Mouse (Mus musculus): Measurements from ENCODE around the gene Slc39a8. TPM values are rescaled to one million over a fixed set of nuclear protein-coding genes. Genes with fewer than 3 reads are reported as not detected.
A peak's percentile ranks its signal among the peaks of the same experiment; 100 is the strongest.

Slc39a8 gene
- polyA plus RNA-seq, 1 experiment from 2014 or later = 51.7 TPM

- no peak overlapping the region for H3K27ac ChIP-seq (ENCODE audit: low read depth, low read length)
- H3K9ac ChIP-seq (ENCODE audit: low read depth, low read length) = no peak overlapping the region
- H3K4me3 ChIP-seq (ENCODE audit: low read depth, low read length) = no peak overlapping the region
- ATAC-seq (replicated peaks; ENCODE audit: insufficient number of reproducible peaks, low FRiP score, low TSS enrichment) = no peak
- H3K36me3 ChIP-seq (ENCODE audit: control insufficient read depth, insufficient read depth, low read length) = no peaks in the 10 kb centered on the region
- H3K4me2 ChIP-seq = no peak overlapping the region
- H3K9me3 ChIP-seq (replicated peaks; ENCODE audit: control insufficient read depth, low read length) = no peaks in the 10 kb centered on the region
- 91% methylated on average over 12 of the region's 12 CpGs for WGBS (ENCODE audit: insufficient replicate concordance)
- peaks cover 11% of the 10 kb centered on the region for H3K4me1 ChIP-seq (ENCODE audit: control insufficient read depth, insufficient read depth, low read length)
- H3K27me3 ChIP-seq (ENCODE audit: control insufficient read depth, insufficient read depth, low read length) = no peaks in the 10 kb centered on the region
These were observed 15.1 kb downstream of the Slc39a8 start for GRCm38 (mm10) chr3:135840185-135840584.

GRCm38 (mm10) chr3:135841716-135842511 is 16.8 kb downstream of the Slc39a8 start:
- Histone ChIP-seq H3K4me1 (ENCODE audit: control insufficient read depth, insufficient read depth, low read length) (peaks cover 11% of the 10 kb centered on the region), H3K36me3 (ENCODE audit: control insufficient read depth, insufficient read depth, low read length) (no peaks in the 10 kb centered on the region), H3K27me3 (ENCODE audit: control insufficient read depth, insufficient read depth, low read length) (no peaks in the 10 kb centered on the region), H3K9me3 (replicated peaks; ENCODE audit: control insufficient read depth, low read length) (no peaks in the 10 kb centered on the region), H3K4me3 (ENCODE audit: low read depth, low read length) (no peak overlapping the region), H3K4me2 (peak overlapping the region; percentile 5; the same call in 1 of the 2 replicates), H3K9ac (ENCODE audit: low read depth, low read length) (no peak overlapping the region), H3K27ac (ENCODE audit: low read depth, low read length) (0 out of 2 replicates have a peak overlapping the region, but pooled peaks have one; percentile 22)
- no peak for ATAC-seq (replicated peaks; ENCODE audit: insufficient number of reproducible peaks, low FRiP score, low TSS enrichment)
- WGBS (ENCODE audit: insufficient replicate concordance) = 61% methylated on average over 7 of the region's 7 CpGs

- H3K27me3 ChIP-seq (ENCODE audit: control insufficient read depth, insufficient read depth, low read length) = no peaks in the 10 kb centered on the region
- H3K4me3 ChIP-seq (ENCODE audit: low read depth, low read length) = no peak overlapping the region
- no peaks in the 10 kb centered on the region for H3K36me3 ChIP-seq (ENCODE audit: control insufficient read depth, insufficient read depth, low read length)
- H3K9me3 ChIP-seq (replicated peaks; ENCODE audit: control insufficient read depth, low read length) = no peaks in the 10 kb centered on the region
- no peak overlapping the region for H3K9ac ChIP-seq (ENCODE audit: low read depth, low read length)
- WGBS (ENCODE audit: insufficient replicate concordance) = 37% methylated on average over 5 of the region's 5 CpGs
- ATAC-seq (replicated peaks; ENCODE audit: insufficient number of reproducible peaks, low FRiP score, low TSS enrichment) = 0 out of 2 replicates have a peak, but pooled peaks have one; percentile 39
- peak overlapping the region; percentile 46 for H3K27ac ChIP-seq (ENCODE audit: low read depth, low read length)
- peaks cover 11% of the 10 kb centered on the region for H3K4me1 ChIP-seq (ENCODE audit: control insufficient read depth, insufficient read depth, low read length)
- peak overlapping the region; percentile 47 for H3K4me2 ChIP-seq
These were observed 18.1 kb downstream of the Slc39a8 start for GRCm38 (mm10) chr3:135843181-135843580.

- H3K27me3 ChIP-seq (ENCODE audit: control insufficient read depth, insufficient read depth, low read length) = no peaks in the 10 kb centered on the region
- peak overlapping the region; percentile 47 for H3K4me2 ChIP-seq
- peaks cover 11% of the 10 kb centered on the region for H3K4me1 ChIP-seq (ENCODE audit: control insufficient read depth, insufficient read depth, low read length)
- 13% methylated on average over 8 of the region's 8 CpGs for WGBS (ENCODE audit: insufficient replicate concordance)
- H3K4me3 ChIP-seq (ENCODE audit: low read depth, low read length) = no peak overlapping the region
- peak; percentile 98 for ATAC-seq (replicated peaks; ENCODE audit: insufficient number of reproducible peaks, low FRiP score, low TSS enrichment)
- H3K27ac ChIP-seq (ENCODE audit: low read depth, low read length) = peak overlapping the region; percentile 52
- no peaks in the 10 kb centered on the region for H3K36me3 ChIP-seq (ENCODE audit: control insufficient read depth, insufficient read depth, low read length)
- no peaks in the 10 kb centered on the region for H3K9me3 ChIP-seq (replicated peaks; ENCODE audit: control insufficient read depth, low read length)
- H3K9ac ChIP-seq (ENCODE audit: low read depth, low read length) = no peak overlapping the region; the same call in 1 of the 2 replicates
These were observed 18.6 kb downstream of the Slc39a8 start for GRCm38 (mm10) chr3:135843707-135844106.

GRCm38 (mm10) chr3:135844835-135845234 is 19.8 kb downstream of the Slc39a8 start:
- no peaks in the 10 kb centered on the region for H3K9me3 ChIP-seq (replicated peaks; ENCODE audit: control insufficient read depth, low read length)
- peak overlapping the region; percentile 47; the same call in 1 of the 2 replicates for H3K4me2 ChIP-seq
- no peaks in the 10 kb centered on the region for H3K36me3 ChIP-seq (ENCODE audit: control insufficient read depth, insufficient read depth, low read length)
- WGBS (ENCODE audit: insufficient replicate concordance) = 75% methylated on average over 1 of the region's 1 CpGs
- H3K4me3 ChIP-seq (ENCODE audit: low read depth, low read length) = no peak overlapping the region
- no peak overlapping the region for H3K9ac ChIP-seq (ENCODE audit: low read depth, low read length)
- ATAC-seq (replicated peaks; ENCODE audit: insufficient number of reproducible peaks, low FRiP score, low TSS enrichment) = no peak
- no peaks in the 10 kb centered on the region for H3K27me3 ChIP-seq (ENCODE audit: control insufficient read depth, insufficient read depth, low read length)
- peaks cover 7% of the 10 kb centered on the region; the same call in 1 of the 2 replicates for H3K4me1 ChIP-seq (ENCODE audit: control insufficient read depth, insufficient read depth, low read length)
- H3K27ac ChIP-seq (ENCODE audit: low read depth, low read length) = 0 out of 2 replicates have a peak overlapping the region, but pooled peaks have one; percentile 52

- Histone ChIP-seq H3K4me1 (ENCODE audit: control insufficient read depth, insufficient read depth, low read length) (peaks cover 7% of the 10 kb centered on the region; the same call in 1 of the 2 replicates), H3K4me2 (no peak overlapping the region), H3K9me3 (replicated peaks; ENCODE audit: control insufficient read depth, low read length) (no peaks in the 10 kb centered on the region), H3K36me3 (ENCODE audit: control insufficient read depth, insufficient read depth, low read length) (no peaks in the 10 kb centered on the region), H3K9ac (ENCODE audit: low read depth, low read length) (no peak overlapping the region), H3K27ac (ENCODE audit: low read depth, low read length) (no peak overlapping the region), H3K27me3 (ENCODE audit: control insufficient read depth, insufficient read depth, low read length) (no peaks in the 10 kb centered on the region), H3K4me3 (ENCODE audit: low read depth, low read length) (no peak overlapping the region)
- ATAC-seq (replicated peaks; ENCODE audit: insufficient number of reproducible peaks, low FRiP score, low TSS enrichment) = no peak
- 64% methylated on average over 7 of the region's 7 CpGs for WGBS (ENCODE audit: insufficient replicate concordance)
These were observed 20.8 kb downstream of the Slc39a8 start for GRCm38 (mm10) chr3:135845860-135846259.

GRCm38 (mm10) chr3:135851607-135852006 is 26.5 kb downstream of the Slc39a8 start:
- Histone ChIP-seq H3K27ac (ENCODE audit: low read depth, low read length) (no peak overlapping the region), H3K36me3 (ENCODE audit: control insufficient read depth, insufficient read depth, low read length) (no peaks in the 10 kb centered on the region), H3K9ac (ENCODE audit: low read depth, low read length) (no peak overlapping the region), H3K9me3 (replicated peaks; ENCODE audit: control insufficient read depth, low read length) (no peaks in the 10 kb centered on the region), H3K4me2 (no peak overlapping the region), H3K27me3 (ENCODE audit: control insufficient read depth, insufficient read depth, low read length) (no peaks in the 10 kb centered on the region), H3K4me3 (ENCODE audit: low read depth, low read length) (no peak overlapping the region), H3K4me1 (ENCODE audit: control insufficient read depth, insufficient read depth, low read length) (peaks cover 12% of the 10 kb centered on the region)
- no peak for ATAC-seq (replicated peaks; ENCODE audit: insufficient number of reproducible peaks, low FRiP score, low TSS enrichment)
- WGBS (ENCODE audit: insufficient replicate concordance) = 84% methylated on average over 2 of the region's 2 CpGs

GRCm38 (mm10) chr3:135853604-135854297 is 28.7 kb downstream of the Slc39a8 start:
- no peaks in the 10 kb centered on the region for H3K9me3 ChIP-seq (replicated peaks; ENCODE audit: control insufficient read depth, low read length)
- H3K27me3 ChIP-seq (ENCODE audit: control insufficient read depth, insufficient read depth, low read length) = no peaks in the 10 kb centered on the region
- H3K4me1 ChIP-seq (ENCODE audit: control insufficient read depth, insufficient read depth, low read length) = peaks cover 12% of the 10 kb centered on the region
- H3K4me3 ChIP-seq (ENCODE audit: low read depth, low read length) = no peak overlapping the region
- H3K36me3 ChIP-seq (ENCODE audit: control insufficient read depth, insufficient read depth, low read length) = no peaks in the 10 kb centered on the region
- H3K9ac ChIP-seq (ENCODE audit: low read depth, low read length) = no peak overlapping the region
- 79% methylated on average over 10 of the region's 10 CpGs for WGBS (ENCODE audit: insufficient replicate concordance)
- no peak for ATAC-seq (replicated peaks; ENCODE audit: insufficient number of reproducible peaks, low FRiP score, low TSS enrichment)
- no peak overlapping the region for H3K27ac ChIP-seq (ENCODE audit: low read depth, low read length)
- no peak overlapping the region for H3K4me2 ChIP-seq

Data from heart, embryonic 11.5 days (tissue).